Mouse (Mus musculus) brain, embryonic 14.5 days (tissue): ENCODE measurements at regions not wholly inside any gene's neighbourhood (a gene's known extent, or its start where the extent isn't known, plus 50 kb on each side); places are given as distances from the start of the nearest gene placed in this dataset.

ENCODE experiments used
- CTCF ChIP-seq: fragments of 200-500 bp; IDR thresholded peaks from 2 replicates; pipeline ENCODE4 v1.5.1; 2012; ENCODE audit warnings: inconsistent platforms, mild to moderate bottlenecking, moderate library complexity, borderline replicate concordance; ENCODE audit not compliant: insufficient read depth, insufficient read length; ENCODE audit errors: extremely low read depth
- POLR2A ChIP-seq: fragments of 200-500 bp; IDR thresholded peaks from 2 replicates; pipeline ENCODE4 v1.6.1; 2012; ENCODE audit warnings: mild to moderate bottlenecking, inconsistent platforms, borderline replicate concordance; ENCODE audit not compliant: poor library complexity, insufficient read depth, insufficient read length, severe bottlenecking; ENCODE audit errors: extremely low read depth

GRCm38 (mm10) chr13:79673358-79673757 lies 1209.8 kb upstream of the Arrdc3 start:
- TF ChIP-seq CTCF, result no peak
- no peak for TF ChIP-seq POLR2A
